Mouse (Mus musculus): ENCODE data around the gene Sez6. TPM values are rescaled to one million over a fixed set of nuclear protein-coding genes. Genes with fewer than 3 reads are reported as not detected.
A peak's percentile ranks its signal among the peaks of the same experiment; 100 is the strongest.

The Sez6 gene
- polyA plus RNA-seq, 1 experiment, result not detected

GRCm38 (mm10) chr11:77960199-77960598, 29.6 kb downstream of the Sez6 start:
- TF ChIP-seq FLI1 (IDR thresholded peaks at IDR 0.05; ENCODE audit: low read length), result no peak
- TF ChIP-seq GATA1 (IDR thresholded peaks at IDR 0.05; ENCODE audit: borderline replicate concordance, low read length), result no peak
- peaks cover 10% of the 10 kb centered on the region for H3K4me1 ChIP-seq
- H3K27me3 ChIP-seq (replicated peaks), result peaks cover 83% of the 10 kb centered on the region
- no peaks in the 10 kb centered on the region for H3K36me3 ChIP-seq (replicated peaks; ENCODE audit: low read length)
- no peaks in the 10 kb centered on the region for H3K9me3 ChIP-seq
- H3K4me3 ChIP-seq (replicated peaks), result no peak overlapping the region

GRCm38 (mm10) chr11:77960898-77961297, 30.3 kb downstream of the Sez6 start:
- no peaks in the 10 kb centered on the region for H3K36me3 ChIP-seq (replicated peaks; ENCODE audit: low read length)
- H3K4me3 ChIP-seq (replicated peaks), result no peak overlapping the region
- H3K4me1 ChIP-seq, result peaks cover 10% of the 10 kb centered on the region
- peaks cover 83% of the 10 kb centered on the region for H3K27me3 ChIP-seq (replicated peaks)
- no peak for TF ChIP-seq GATA1 (IDR thresholded peaks at IDR 0.05; ENCODE audit: borderline replicate concordance, low read length)
- no peak for TF ChIP-seq FLI1 (IDR thresholded peaks at IDR 0.05; ENCODE audit: low read length)
- H3K9me3 ChIP-seq, result no peaks in the 10 kb centered on the region

GRCm38 (mm10) chr11:77962946-77963345, 32.3 kb downstream of the Sez6 start:
- peaks cover 10% of the 10 kb centered on the region for H3K4me1 ChIP-seq
- H3K27me3 ChIP-seq (replicated peaks), result peaks cover 70% of the 10 kb centered on the region
- H3K4me3 ChIP-seq (replicated peaks), result no peak overlapping the region
- TF ChIP-seq FLI1 (IDR thresholded peaks at IDR 0.05; ENCODE audit: low read length) (no peak), GATA1 (IDR thresholded peaks at IDR 0.05; ENCODE audit: borderline replicate concordance, low read length) (no peak)
- no peaks in the 10 kb centered on the region for H3K9me3 ChIP-seq
- H3K36me3 ChIP-seq (replicated peaks; ENCODE audit: low read length), result no peaks in the 10 kb centered on the region

GRCm38 (mm10) chr11:77964415-77965095, 34.0 kb downstream of the Sez6 start:
- Histone ChIP-seq H3K27me3 (replicated peaks) (peaks cover 64% of the 10 kb centered on the region), H3K36me3 (replicated peaks; ENCODE audit: low read length) (no peaks in the 10 kb centered on the region), H3K4me1 (peaks cover 10% of the 10 kb centered on the region), H3K4me3 (replicated peaks) (no peak overlapping the region), H3K9me3 (no peaks in the 10 kb centered on the region)
- no peak for TF ChIP-seq GATA1 (IDR thresholded peaks at IDR 0.05; ENCODE audit: borderline replicate concordance, low read length)
- no peak for TF ChIP-seq FLI1 (IDR thresholded peaks at IDR 0.05; ENCODE audit: low read length)

GRCm38 (mm10) chr11:77965101-77966036, 34.8 kb downstream of the Sez6 start:
- peaks cover 10% of the 10 kb centered on the region for H3K4me1 ChIP-seq
- H3K27me3 ChIP-seq (replicated peaks), result peaks cover 62% of the 10 kb centered on the region
- no peak overlapping the region for H3K4me3 ChIP-seq (replicated peaks)
- TF ChIP-seq FLI1 (IDR thresholded peaks at IDR 0.05; ENCODE audit: low read length) (no peak), GATA1 (IDR thresholded peaks at IDR 0.05; ENCODE audit: borderline replicate concordance, low read length) (no peak)
- H3K36me3 ChIP-seq (replicated peaks; ENCODE audit: low read length), result no peaks in the 10 kb centered on the region
- peaks cover 4% of the 10 kb centered on the region for H3K9me3 ChIP-seq

GRCm38 (mm10) chr11:77966037-77966391, 35.4 kb downstream of the Sez6 start:
- Histone ChIP-seq H3K4me3 (replicated peaks) (no peak overlapping the region), H3K27me3 (replicated peaks) (peaks cover 60% of the 10 kb centered on the region), H3K9me3 (peaks cover 4% of the 10 kb centered on the region), H3K36me3 (replicated peaks; ENCODE audit: low read length) (no peaks in the 10 kb centered on the region), H3K4me1 (peaks cover 10% of the 10 kb centered on the region)
- TF ChIP-seq FLI1 (IDR thresholded peaks at IDR 0.05; ENCODE audit: low read length) (no peak), GATA1 (IDR thresholded peaks at IDR 0.05; ENCODE audit: borderline replicate concordance, low read length) (no peak)

GRCm38 (mm10) chr11:77967114-77967513, 36.5 kb downstream of the Sez6 start:
- Histone ChIP-seq H3K4me1 (peaks cover 10% of the 10 kb centered on the region), H3K9me3 (peaks cover 4% of the 10 kb centered on the region), H3K36me3 (replicated peaks; ENCODE audit: low read length) (no peaks in the 10 kb centered on the region), H3K27me3 (replicated peaks) (peaks cover 59% of the 10 kb centered on the region), H3K4me3 (replicated peaks) (no peak overlapping the region)
- no peak for TF ChIP-seq GATA1 (IDR thresholded peaks at IDR 0.05; ENCODE audit: borderline replicate concordance, low read length)
- TF ChIP-seq FLI1 (IDR thresholded peaks at IDR 0.05; ENCODE audit: low read length), result no peak

- H3K36me3 ChIP-seq (replicated peaks; ENCODE audit: low read length), result no peaks in the 10 kb centered on the region
- TF ChIP-seq GATA1 (IDR thresholded peaks at IDR 0.05; ENCODE audit: borderline replicate concordance, low read length), result no peak
Observed at GRCm38 (mm10) chr11:77968786-77969185, 38.2 kb downstream of the Sez6 start.

GRCm38 (mm10) chr11:77970718-77971117, 40.1 kb downstream of the Sez6 start:
- H3K27me3 ChIP-seq (replicated peaks), result peaks cover 72% of the 10 kb centered on the region
- H3K36me3 ChIP-seq (replicated peaks; ENCODE audit: low read length), result no peaks in the 10 kb centered on the region

More at GRCm38 (mm10) chr11:77968786-77969185, 38.2 kb downstream of the Sez6 start:
- H3K9me3 ChIP-seq, result peaks cover 4% of the 10 kb centered on the region
- peaks cover 65% of the 10 kb centered on the region for H3K27me3 ChIP-seq (replicated peaks)
- peaks cover 10% of the 10 kb centered on the region for H3K4me1 ChIP-seq
- H3K4me3 ChIP-seq (replicated peaks), result no peak overlapping the region

GRCm38 (mm10) chr11:77973520-77973919, 42.9 kb downstream of the Sez6 start:
- Histone ChIP-seq H3K27me3 (replicated peaks) (peaks cover 83% of the 10 kb centered on the region), H3K4me3 (replicated peaks) (peak overlapping the region; percentile 26), H3K4me1 (no peaks in the 10 kb centered on the region; the same call in 1 of the 2 replicates), H3K9me3 (peaks cover 4% of the 10 kb centered on the region), H3K36me3 (replicated peaks; ENCODE audit: low read length) (no peaks in the 10 kb centered on the region)
- TF ChIP-seq GATA1 (IDR thresholded peaks at IDR 0.05; ENCODE audit: borderline replicate concordance, low read length) (no peak), FLI1 (IDR thresholded peaks at IDR 0.05; ENCODE audit: low read length) (no peak)

More at GRCm38 (mm10) chr11:77970718-77971117, 40.1 kb downstream of the Sez6 start:
- no peak for TF ChIP-seq GATA1 (IDR thresholded peaks at IDR 0.05; ENCODE audit: borderline replicate concordance, low read length)
- TF ChIP-seq FLI1 (IDR thresholded peaks at IDR 0.05; ENCODE audit: low read length), result no peak
- no peaks in the 10 kb centered on the region; the same call in 1 of the 2 replicates for H3K4me1 ChIP-seq
- H3K4me3 ChIP-seq (replicated peaks), result no peak overlapping the region
- peaks cover 4% of the 10 kb centered on the region for H3K9me3 ChIP-seq
